Mouse (Mus musculus): Measurements from ENCODE around the gene Slco2a1.
A peak's percentile ranks its signal among the peaks of the same experiment; 100 is the strongest.
"Not testable (repeated sequence)": the region's sequence is repeated elsewhere in the genome, so short reads cannot be mapped to it uniquely, and the experiment has no call there.

Gene Slco2a1

DNA sequence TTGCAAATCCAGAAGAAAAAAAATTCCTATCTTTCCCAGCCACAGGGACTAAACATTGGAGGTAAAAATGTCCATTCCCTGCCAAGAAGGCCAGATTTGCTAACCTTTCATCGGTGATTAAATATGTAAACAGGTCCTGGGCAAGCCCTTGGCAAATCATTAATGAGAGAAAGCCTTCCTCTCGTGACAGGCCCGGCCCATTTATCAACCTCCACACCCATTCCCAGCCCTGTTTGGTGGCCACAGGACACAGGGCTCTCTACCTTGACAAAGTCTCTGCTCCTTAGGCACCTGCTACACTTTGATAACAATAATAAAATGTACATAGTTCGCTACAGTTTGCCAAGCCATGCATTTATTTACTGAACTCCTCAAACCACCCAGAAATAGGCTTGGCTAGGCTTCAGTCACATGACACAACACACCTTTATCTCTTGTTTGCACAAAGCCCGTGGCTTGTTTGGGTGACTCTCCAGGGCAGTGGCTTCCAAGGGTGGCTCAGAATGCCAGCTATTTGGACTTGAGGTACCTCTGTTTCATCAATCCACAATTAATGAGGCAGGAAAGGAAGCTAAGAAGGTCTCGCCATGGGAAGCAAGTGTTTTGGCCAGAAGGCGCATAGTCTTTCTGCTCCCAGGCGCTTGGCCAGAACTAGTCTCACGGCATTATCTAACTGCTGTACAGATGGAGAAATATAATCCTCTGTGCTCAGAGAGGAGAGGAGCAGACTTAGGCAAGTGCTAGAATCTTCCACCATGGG, 101.8 kb downstream of the Slco2a1 start:
- no peak for DNase-seq

DNA sequence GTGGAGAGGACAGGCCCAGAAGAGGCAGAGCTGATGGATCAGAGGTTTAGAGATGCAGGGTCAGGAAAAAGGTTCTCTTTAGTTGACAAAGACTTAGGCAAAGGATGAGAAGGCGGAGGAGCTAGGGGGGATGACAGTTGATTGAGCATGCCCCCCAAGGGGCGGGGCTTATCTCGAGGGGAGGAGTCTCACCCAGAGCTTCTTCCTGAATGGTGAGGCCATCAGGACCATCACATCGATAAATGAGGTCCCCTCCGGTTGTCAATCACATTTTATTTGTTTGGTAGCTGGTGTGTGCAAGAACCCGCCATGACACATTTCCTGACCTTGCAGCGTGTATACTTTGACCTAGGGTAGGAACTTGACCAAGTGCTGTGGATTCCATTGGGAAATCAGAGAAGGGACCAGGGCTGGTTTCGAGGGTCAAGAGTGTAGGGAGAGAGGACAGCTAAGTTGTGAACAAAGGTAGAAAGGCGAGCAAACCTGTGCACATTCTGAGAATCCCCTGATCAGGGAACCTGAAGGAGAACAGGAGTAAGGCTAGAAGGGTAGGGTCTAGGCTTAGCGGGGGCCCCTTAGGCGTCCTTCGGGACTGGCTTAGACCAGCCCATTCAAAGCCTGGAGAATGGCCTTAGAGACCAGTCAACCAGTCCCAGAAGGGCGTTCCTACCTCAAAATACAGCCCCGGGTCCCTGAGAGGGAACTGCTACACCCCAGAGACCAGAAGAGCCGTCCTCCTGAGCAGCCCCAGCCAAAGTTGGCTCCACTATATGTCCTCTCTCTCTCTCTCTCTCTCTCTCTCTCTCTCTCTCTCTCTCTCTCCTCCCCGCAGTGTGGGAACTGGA, 102.7 kb downstream of the Slco2a1 start:
- DNase-seq, result peak; percentile 17

DNA sequence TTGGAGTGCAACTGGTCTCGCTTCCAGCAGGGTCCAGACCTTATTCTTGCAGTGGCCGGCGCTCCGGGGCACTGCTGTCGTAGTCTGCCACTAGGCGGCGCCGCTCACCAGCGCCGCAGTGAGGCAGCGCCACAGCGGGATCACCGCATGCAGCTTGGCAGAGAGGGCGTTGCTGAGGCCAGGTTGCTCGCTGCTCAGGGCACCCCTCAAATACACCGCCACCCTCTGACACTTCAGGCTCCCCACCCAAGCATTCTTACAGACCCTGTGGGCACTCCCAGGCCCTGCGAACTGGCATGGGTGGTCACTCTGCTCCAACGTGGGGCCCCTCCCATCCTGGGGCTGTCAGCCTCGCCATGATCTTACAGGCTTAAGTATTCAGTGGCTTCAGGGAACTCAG, 103.7 kb downstream of the Slco2a1 start:
- DNase-seq, result peak; percentile 81

DNA sequence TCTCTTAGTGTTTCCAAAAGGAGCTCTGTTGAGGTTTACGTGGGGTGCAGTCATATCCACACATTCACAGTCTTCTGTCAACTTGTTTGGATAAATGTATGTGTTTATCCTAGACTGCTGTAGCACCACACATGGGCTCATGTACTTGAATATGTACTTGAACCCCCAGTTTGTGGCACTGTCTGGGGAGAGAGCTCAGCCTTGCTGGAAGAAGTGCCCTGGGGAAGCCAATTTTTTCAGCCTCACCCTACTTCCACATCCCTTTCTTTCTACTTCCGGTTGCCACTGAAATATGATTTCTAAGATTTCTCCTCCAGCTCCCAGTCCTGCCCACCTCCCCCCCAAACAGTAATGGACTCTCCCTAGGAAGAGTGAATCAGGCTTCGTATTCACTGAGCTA, 105.2 kb downstream of the Slco2a1 start:
- DNase-seq, result no peak

DNA sequence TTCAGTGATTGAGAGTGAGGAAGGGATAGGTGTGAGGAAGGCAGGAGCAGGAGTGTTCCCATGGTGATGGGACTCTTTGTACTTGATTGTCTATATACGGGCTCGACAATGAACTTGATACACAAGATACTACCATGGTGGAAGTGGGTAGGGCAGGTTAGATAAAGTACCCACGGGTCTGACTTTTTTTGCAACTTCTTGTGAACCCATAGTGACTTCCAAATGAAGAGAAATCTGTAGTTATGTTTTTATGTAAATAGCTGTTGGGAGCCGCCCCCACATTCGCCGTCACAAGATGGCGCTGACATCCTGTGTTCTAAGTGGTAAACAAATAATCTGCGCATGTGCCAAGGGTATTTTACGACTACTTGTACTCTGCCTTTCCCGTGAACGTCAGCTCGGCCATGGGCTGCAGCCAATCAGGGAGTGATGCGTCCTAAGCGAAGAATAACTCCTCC, 119.9 kb downstream of the Slco2a1 start:
- not testable (repeated sequence) for DNase-seq

DNA sequence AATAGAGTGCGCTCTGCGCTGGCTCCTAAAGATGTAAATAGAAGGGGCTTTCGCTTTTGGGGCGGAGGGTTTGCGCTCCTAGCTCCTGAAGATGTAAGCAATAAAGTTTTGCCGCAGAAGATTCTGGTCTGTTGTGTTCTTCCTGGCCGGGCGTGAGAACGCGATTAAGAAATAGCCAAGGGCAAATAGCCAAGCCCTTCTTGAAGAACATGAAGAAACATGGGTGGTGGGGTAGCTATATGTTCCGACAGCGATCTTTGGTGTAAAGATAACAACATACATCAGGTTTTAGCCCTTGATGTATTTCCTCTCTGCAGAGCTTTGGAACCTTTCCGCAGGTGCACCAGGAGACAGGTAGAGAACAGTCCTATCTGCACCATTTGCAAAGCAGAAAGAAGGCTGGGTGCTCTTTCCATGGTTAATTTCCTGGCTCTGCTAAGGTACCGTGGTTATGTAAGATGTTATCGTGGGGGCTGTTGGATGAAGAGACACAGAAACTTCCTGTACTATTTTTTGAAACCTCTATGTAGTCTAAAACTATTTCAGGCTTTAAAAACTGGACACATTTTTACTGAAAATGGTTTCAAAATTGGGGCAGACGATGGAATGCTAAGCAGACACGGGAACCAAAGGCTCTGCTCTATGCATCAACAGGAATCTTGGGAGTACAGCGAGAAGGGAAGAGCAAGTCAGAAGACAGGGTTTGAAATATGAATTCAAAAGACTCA, 120.6 kb downstream of the Slco2a1 start:
- no peak for DNase-seq

DNA sequence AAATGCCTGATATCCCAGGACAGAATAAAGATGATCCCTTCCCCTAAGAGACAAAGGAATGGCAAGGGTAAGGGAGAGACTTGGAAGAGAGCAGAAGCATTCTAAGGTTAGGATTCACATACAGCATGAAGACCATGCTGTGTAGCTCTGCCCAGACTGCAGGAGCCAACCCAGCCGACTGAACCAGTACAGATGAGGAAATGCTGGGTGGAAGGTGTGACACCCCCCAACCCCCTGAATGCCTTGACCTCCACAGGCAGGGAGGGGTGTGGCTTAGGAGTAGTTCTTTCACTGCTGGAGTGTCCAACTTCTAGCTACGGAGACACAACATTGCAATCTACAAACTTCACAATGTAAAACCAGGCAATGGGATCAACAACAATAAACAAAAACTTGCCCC, 121.4 kb downstream of the Slco2a1 start:
- DNase-seq, result no peak

DNA sequence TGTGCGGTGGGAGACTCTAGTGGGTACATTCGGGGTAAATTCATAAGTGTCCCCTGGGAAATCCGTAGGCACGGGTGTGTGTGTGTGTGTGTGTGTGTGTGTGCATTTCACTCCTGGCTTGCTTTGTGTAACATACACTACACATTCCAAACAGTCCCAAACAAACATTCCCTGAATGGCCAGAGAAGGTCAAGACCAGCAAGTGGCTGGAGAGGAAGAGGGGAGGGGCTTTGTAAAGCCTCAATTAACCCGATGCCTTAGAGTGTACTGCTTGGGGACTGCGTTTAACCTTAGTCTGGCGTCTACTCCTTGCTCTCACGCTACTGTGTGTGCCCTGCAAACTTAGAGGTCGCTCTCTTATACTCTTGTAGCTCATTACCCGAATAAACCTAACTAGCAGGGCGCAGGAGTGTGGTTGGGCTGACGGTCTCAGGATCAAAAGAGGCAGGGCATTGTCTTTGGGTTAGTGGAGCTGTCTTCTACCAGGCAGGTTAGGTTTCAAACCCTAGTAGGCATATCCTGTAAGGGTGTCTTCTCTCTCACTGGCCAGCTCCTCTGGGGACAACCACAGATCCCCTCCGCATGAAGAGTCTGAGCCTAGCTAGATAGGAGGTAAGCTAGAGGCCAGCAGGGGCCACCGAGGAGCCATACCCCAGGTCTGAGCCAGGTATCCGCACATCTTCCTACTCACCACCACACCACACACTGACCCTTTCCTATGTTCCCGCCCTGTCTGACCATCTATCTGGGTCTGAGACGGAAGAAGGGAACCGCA, 122.4 kb downstream of the Slco2a1 start:
- no peak for DNase-seq

DNA sequence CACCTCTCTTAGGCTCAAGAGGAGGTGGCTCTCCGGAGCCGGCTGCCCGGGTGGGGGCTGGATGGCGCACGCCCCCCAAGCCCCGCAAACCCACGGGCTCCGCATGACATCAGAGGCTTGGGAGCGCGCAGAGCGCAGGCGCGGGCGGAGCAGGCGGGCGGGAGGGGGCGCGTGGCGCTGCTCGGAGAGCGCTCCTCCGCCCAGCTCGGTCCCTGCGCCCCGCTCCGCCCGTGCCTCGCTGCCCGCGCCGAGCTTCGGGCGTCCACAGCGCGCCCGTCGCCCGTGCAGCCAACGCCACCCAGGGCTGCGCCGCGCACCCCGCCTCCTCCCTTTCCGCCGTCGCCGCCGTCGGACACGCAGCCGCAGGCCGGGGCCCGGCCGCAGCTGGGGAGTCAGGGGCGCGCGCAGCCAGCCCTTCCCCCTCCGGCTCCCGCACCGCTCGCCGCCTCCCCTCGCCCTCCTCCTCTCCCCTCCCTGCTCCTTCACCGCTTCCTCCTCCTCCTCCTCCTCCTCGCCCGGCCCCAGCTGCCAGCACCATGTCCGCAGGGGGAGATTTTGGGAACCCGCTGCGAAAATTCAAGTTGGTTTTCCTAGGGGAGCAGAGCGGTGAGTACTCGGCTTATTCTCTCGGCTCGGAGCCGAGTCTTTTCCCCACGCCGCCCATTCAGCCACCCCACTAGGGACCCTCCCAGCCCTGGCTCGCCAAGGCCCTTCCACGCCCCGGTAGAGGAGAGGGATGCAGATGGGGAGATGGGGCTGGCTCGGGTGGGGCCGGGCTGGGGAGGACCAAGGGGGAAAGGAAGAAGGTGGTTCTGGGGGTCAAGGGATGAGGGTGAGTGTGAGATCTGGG, 123.3 kb downstream of the Slco2a1 start, which contains the start of gene Rab6b:
Rab6b (plus strand) TSS at position 167 of the 850 bp plus-strand sequence.
- DNase-seq, result peak; percentile 58

DNA sequence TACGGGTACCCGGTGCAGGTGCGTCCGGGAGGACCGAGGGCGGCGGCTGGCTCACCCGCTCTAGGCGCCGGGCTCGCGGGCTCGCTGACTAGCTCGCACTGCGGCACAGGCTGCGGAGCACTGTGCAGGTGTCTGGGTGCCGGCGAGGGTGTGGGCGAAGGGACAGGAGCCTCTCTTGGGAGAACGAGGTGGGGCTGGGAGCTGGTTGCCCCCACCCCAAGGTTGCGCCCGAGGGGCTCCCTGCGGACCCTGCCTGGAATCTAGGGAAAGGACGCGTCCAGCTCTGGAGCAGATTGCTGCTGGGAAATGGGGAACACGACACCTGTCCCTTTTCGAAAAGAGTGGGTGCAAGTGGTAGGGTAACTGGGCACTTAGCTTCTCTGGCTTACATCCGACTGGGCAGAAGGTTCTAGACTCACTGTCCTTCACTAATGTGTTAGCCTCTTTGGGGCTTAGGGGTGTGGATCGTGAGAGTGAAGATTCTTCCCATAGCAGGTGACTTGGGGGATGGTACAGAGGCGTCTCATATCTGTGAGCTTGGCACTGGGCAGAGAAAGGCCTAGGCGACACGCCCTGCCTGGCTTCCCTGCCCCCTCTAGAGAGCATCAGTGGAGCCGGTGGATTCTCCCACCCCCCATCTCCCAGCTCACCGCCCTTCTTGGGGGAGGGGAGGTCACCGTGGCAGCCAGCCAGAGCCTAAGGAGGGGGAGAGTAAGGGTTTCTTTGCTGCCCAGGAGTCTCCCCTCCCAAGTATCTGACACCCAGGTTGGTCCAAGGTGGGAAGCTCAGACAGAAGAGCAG, 124.2 kb downstream of the Slco2a1 start:
- peak; percentile 50 for DNase-seq

DNA sequence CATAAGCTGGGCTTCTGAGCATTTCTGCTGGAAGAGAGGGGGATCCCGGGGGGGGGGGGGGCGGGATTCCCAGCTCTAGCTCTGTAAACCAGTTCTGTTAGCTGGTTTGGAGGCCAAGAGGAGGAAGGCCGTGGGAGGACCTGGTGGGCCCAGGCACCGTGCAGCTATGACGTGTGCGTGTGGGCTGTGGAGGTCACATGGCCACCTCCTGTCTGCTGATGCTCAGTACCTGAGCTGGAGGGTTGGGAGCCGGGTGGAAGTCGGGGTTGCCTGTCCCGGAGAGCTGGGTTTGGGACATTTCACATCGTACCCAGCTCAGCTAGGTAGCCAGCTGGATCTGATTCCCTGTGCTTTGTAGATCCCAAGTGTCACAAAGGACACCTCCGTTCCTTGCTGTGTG, 124.8 kb downstream of the Slco2a1 start:
- DNase-seq, result no peak

DNA sequence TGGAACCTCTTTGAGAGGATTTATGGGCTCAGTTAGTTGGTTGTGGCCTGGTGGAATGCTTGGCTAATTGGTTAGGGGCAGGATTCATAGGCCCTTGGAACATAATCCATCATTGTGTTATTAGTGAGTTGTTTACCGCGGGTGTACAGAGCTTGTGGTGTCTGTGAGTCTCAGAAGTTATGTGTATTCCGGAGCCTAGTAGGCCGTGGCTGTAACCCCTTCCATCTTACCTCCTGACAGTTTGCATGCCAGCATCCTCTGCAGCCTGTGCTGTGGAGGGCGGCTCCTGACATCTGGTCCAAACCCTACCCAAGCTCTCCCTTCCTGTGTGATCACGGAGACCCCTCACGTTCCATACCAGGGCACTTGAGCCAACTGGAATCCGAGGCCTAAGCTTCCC, 125.8 kb downstream of the Slco2a1 start:
- DNase-seq, result no peak

DNA sequence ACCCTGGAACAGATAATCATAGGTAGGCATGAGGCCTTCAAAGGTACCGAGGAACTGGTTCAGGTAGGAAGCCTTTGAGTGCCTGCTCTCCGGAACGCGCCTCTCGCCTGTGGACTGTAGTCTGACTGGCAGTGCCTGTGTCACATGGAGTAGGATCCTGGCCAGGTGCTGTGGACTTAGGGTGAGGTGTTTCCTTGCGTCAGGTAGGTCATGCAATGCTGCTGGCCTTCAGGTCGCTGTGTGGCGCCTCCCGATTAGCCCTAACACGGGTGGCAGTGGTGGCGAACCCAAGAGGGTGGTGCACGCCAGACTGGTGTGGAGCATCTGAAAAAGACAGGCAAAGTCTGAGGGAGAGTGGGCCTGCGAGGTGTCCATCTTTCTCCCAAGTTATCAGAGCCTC, 126.4 kb downstream of the Slco2a1 start:
- DNase-seq, result no peak

DNA sequence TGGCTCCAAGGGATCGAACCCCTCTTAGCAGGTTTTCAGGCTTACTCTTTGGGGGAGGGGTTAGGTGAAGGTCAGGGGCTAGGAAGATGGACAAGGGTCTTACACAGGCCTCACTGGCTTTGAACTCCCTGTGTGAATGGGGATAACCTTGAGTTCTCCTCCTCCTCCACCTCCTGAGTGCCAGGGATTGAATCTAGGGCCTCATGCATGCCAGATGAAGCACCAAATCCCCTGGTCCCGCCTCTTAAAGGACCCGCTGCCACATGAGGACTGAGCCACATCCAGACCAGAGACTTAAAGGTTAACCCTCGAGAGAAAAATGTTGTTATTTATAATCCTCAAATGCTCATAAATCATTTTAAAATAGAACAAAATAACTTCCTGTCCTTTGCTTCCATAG, 128.4 kb downstream of the Slco2a1 start:
- DNase-seq, result no peak

DNA sequence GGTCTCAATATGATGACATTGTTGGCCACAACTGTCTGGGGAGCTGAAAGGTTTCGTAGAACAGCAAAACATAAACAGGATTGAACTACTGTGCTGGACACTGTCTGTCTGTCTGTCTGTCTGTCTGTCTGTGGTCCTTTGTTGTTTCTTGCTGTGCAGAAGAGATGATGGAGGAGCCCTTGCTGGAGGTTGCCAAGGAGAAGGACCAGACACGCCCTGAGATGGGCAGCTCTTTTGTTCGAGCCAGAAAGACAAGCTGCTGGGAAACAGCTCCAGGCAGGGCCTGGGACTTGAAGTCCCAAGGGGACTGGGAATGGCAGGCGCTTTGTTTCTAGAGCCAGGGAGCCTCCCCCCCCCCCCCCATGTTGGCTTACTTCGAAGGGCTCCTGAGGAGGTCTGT, 129.0 kb downstream of the Slco2a1 start:
- DNase-seq, result no peak

DNA sequence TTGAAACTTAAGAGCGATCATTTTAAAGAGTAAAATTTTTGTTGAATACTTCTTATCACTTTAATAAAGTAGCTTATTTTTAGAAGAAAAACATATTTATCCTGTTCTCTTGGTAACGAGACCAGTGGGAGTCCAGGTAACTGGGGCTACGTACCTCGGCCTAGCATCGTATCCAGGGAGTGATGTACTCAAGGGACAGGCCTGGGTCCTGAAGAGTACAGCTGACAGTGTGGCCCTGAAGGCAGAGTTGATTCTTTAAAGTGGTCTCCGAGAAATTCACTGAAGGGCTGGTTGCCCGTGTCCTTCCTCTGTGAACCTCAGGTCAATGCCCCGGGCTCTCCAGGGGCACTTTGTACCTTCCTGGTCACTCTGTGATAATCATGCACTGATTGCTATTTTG, 129.4 kb downstream of the Slco2a1 start:
- no peak for DNase-seq

DNA sequence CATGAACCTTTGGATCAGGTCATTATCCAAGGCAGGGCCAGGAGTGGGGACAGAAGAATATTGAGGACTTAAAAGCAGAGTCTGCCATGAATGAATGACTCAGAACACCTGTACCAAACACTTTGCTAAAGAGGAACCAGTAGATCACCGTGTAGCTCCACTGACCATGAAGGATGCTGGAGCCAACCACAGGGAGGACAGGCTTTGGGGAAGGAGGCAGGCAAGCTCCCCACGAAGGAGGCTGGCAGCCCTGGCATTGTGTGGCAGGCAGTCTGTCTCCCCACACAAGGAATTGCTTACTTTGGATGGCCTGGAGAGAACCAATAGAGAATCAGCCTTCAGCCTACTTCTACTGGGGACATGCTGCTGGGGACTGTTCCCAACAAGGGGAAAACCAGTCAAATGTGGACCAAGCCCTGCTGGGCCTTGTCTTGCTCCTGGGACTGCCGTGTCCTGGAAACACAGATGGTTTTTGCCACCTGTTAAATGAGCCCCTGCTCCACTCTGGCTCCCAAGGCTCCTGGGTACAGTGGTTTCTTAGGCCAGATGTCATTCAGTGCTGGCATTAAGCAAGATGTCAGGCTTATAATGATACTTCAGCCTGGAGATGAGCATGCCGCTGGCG, 130.3 kb downstream of the Slco2a1 start:
- DNase-seq, result no peak

DNA sequence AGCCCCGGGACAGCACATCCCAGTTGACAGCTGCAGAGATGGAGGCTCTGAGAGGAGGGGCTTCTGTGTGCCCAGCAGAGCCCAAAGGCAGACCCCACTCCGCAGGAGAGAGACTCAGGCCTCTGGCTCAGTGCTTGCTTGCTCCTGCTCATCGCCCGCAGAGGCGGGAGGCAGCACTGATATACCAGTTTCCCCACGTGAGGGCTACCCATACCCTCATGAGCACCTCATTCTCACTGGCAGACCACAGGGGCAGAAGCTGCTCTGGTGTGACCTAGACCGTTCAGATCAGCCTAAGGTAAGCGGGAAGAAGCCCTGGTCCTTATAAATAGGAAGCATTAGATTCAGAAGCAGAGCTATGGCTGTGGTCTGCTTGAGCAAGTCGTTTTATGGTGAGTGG, 131.3 kb downstream of the Slco2a1 start:
- no peak for DNase-seq

DNA sequence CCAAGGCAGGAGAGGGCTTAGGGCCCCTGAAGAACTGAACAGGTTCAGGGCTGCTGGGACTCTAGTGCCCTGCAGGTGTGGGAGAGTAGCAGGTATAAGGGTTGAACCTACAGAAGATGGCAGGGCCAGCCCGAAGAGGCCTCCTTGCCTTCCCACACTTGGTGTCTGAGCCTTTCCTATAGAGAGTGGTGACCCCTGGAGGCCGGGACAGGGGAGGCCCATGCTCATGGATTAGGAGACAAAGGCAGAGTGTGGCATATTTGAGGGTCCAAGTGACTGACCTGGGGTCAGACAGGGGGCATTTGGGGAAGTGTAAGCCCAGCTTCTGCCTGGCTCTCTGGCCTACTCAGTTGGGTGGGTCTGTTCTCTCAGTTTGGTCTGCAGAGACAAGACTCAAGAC, 131.7 kb downstream of the Slco2a1 start:
- DNase-seq, result no peak

DNA sequence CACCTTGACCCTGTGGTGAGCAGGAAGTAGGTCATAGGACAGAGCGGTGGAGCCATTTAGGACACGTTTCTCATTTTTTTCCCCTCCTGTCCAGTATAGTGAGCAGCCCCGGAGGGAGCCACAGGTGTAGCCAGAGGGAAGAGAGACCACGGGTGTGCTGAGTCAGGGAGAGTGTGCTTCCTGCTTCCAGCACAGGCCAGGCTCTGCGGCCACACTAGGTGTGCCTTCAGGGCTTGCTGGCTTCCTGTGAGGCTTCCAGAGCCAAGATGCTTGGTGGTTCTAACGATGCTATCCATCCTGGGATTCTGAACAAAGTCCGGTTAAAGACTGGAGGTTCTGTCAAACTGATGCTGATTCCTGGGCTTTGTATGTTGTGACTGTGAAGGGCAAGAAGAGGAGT, 133.0 kb downstream of the Slco2a1 start:
- no peak for DNase-seq
